ENCODE assay signal across 12 mouse cellular contexts in genomic region chr2:173622173-173622601, GRCm38 (mm10). TPM values are rescaled to one million over a fixed set of nuclear protein-coding genes. Genes with fewer than 3 reads are reported as not detected.
DNase-seq lines count a peak whose midpoint lies in the region; ATAC-seq and TF ChIP-seq lines count a peak whose summit lies in the region.
"Had no signal": no experiment of that assay in that cellular context is flagged by ENCODE, and none has a peak within 500 bp of the region (broad histone marks: within the 10 kb centered on the region; RNA-seq: fewer than 3 reads in every experiment).

No protein-coding gene starts in this region.

- no peak overlapping the region for H3K27ac ChIP-seq in lung, embryonic 16.5 days (ENCODE audit: low read length)
- H3K27ac ChIP-seq in lung, postnatal 0 days (ENCODE audit: low read length), result no peak overlapping the region
- no peak overlapping the region for H3K27ac ChIP-seq in heart, adult 2 months
- no peak overlapping the region for H3K27ac ChIP-seq in forebrain, embryonic 11.5 days (ENCODE audit: low read depth, low read length)

- TF ChIP-seq POLR2A in heart, adult 2 months (IDR thresholded peaks at IDR 0.05; ENCODE audit: insufficient read depth, low read depth, low read length), result no peak

- no peak overlapping the region for H3K4me3 ChIP-seq in lung, embryonic 16.5 days (ENCODE audit: low read length)
- H3K4me3 ChIP-seq in lung, postnatal 0 days (ENCODE audit: low read depth, low read length), result no peak overlapping the region
- no peak overlapping the region for H3K4me3 ChIP-seq in heart, adult 2 months
- no peak overlapping the region for H3K4me3 ChIP-seq in forebrain, embryonic 11.5 days (ENCODE audit: low read depth, low read length)
- H3K4me3 ChIP-seq: erythroblast, embryonic 14.5 days had no signal

- DNase-seq in lung, postnatal 0 days (ENCODE audit: low spot score), result no peak
- DNase-seq in cerebellum, postnatal 10 days, result peak; percentile 78 to 85
- peak; percentile 59 to 62 for DNase-seq in heart, adult 2 months
- DNase-seq in lung, postnatal 14 days, result peak; percentile 6
- DNase-seq in forebrain, embryonic 11.5 days (ENCODE audit: low spot score), result no peak
- no peak for DNase-seq in ovary, adult 18-20 months (ENCODE audit: low spot score)

- TF ChIP-seq CTCF in lung, postnatal 0 days (IDR thresholded peaks at IDR 0.05), result no peak
- no peak for TF ChIP-seq CTCF in heart, adult 2 months (IDR thresholded peaks at IDR 0.05)

- no peaks in the 10 kb centered on the region for H3K27me3 ChIP-seq in lung, embryonic 16.5 days (ENCODE audit: control insufficient read depth, insufficient read depth, low read depth, low read length)
- H3K27me3 ChIP-seq in lung, postnatal 0 days (replicated peaks; ENCODE audit: insufficient read depth, low read length), result no peaks in the 10 kb centered on the region
- H3K27me3 ChIP-seq in heart, adult 2 months (ENCODE audit: control insufficient read depth, insufficient read depth, low read length), result no peaks in the 10 kb centered on the region
- no peaks in the 10 kb centered on the region for H3K27me3 ChIP-seq in forebrain, embryonic 11.5 days (ENCODE audit: control insufficient read depth, insufficient read depth, low read length)

- peaks cover 2% of the 10 kb centered on the region; the same call in 1 of the 2 replicates for H3K4me1 ChIP-seq in lung, embryonic 16.5 days (replicated peaks; ENCODE audit: control insufficient read depth, insufficient read depth, low read length)
- H3K4me1 ChIP-seq in lung, postnatal 0 days (ENCODE audit: insufficient read depth, low read depth, low read length), result peaks cover 3% of the 10 kb centered on the region; the same call in 1 of the 2 replicates
- H3K4me1 ChIP-seq in heart, adult 2 months (ENCODE audit: control insufficient read depth, insufficient read depth, low read length), result peaks cover 5% of the 10 kb centered on the region
- no peaks in the 10 kb centered on the region for H3K4me1 ChIP-seq in forebrain, embryonic 11.5 days (replicated peaks; ENCODE audit: control insufficient read depth, insufficient read depth, low read length)

- H3K4me2 ChIP-seq in lung, embryonic 16.5 days (ENCODE audit: low read depth, low read length), result no peak overlapping the region
- H3K4me2 ChIP-seq in lung, postnatal 0 days (replicated peaks; ENCODE audit: low read depth, low read length), result no peak overlapping the region
- no peak overlapping the region for H3K4me2 ChIP-seq in forebrain, embryonic 11.5 days (ENCODE audit: low read depth, low read length, severe bottlenecking)

- intact Hi-C loops in heart, adult 2 months (cut with DNase I), result no loop called here

- H3K36me3 ChIP-seq in lung, embryonic 16.5 days (ENCODE audit: control insufficient read depth, insufficient read depth, low read length), result no peaks in the 10 kb centered on the region
- H3K36me3 ChIP-seq in lung, postnatal 0 days (ENCODE audit: insufficient read depth, low read length), result no peaks in the 10 kb centered on the region
- no peaks in the 10 kb centered on the region for H3K36me3 ChIP-seq in heart, adult 2 months (ENCODE audit: control insufficient read depth, insufficient read depth, low read length)
- H3K36me3 ChIP-seq in forebrain, embryonic 11.5 days (ENCODE audit: control insufficient read depth, insufficient read depth, low read length), result no peaks in the 10 kb centered on the region

- TF ChIP-seq EP300 in lung, postnatal 0 days (IDR thresholded peaks at IDR 0.05), result no peak
- TF ChIP-seq EP300 in heart, adult 2 months (IDR thresholded peaks at IDR 0.05; ENCODE audit: insufficient read depth, low read depth, low read length), result no peak

- no peaks in the 10 kb centered on the region for H3K9me3 ChIP-seq in lung, embryonic 16.5 days (ENCODE audit: control insufficient read depth, low read length)
- no peaks in the 10 kb centered on the region for H3K9me3 ChIP-seq in lung, postnatal 0 days (ENCODE audit: low read length)
- no peaks in the 10 kb centered on the region for H3K9me3 ChIP-seq in forebrain, embryonic 11.5 days (ENCODE audit: control insufficient read depth, low read length)

- ATAC-seq in lung, embryonic 16.5 days (ENCODE audit: low read depth), result peak; percentile 68
- no peak for ATAC-seq in lung, postnatal 0 days
- no peak for ATAC-seq in forebrain, embryonic 11.5 days (replicated peaks; ENCODE audit: low FRiP score)

- H3K9ac ChIP-seq in lung, embryonic 16.5 days (ENCODE audit: low read length), result no peak overlapping the region
- no peak overlapping the region for H3K9ac ChIP-seq in lung, postnatal 0 days (replicated peaks; ENCODE audit: low read depth)
- H3K9ac ChIP-seq in heart, adult 2 months (ENCODE audit: low read depth, low read length), result no peak overlapping the region
- H3K9ac ChIP-seq in forebrain, embryonic 11.5 days (ENCODE audit: low read length), result no peak overlapping the region

- WGBS in lung, embryonic 16.5 days, result 44% methylated on average over 7 of the region's 7 CpGs
- WGBS in lung, postnatal 0 days, result 59% methylated on average over 7 of the region's 7 CpGs
- 44% methylated on average over 7 of the region's 7 CpGs for WGBS in heart, adult 2 months
- 86% methylated on average over 7 of the region's 7 CpGs for WGBS in forebrain, embryonic 11.5 days

- H3K79me2 ChIP-seq in heart, adult 2 months (replicated peaks; ENCODE audit: control insufficient read depth, insufficient read depth, low read length), result no peaks in the 10 kb centered on the region

RNA-seq across cellular contexts. Expression of gene Rab22a, which starts 37.4 kb away (rescaled TPM):
- polyA plus RNA-seq in lung, embryonic 16.5 days (2015; fragmentation: Nextera tagmentation; extraction: Ambion mirVana), result 29.7 and 34.1 TPM in 2 replicates
- 27.3 and 29.0 TPM in 2 replicates for polyA plus RNA-seq in lung, postnatal 0 days (2015; fragmentation: Nextera tagmentation; extraction: Ambion mirVana)
- total RNA-seq in heart, adult 2 months (2021), result 10 to 100 TPM; 33.4 to 40.9 TPM
- 11.1 and 14.6 TPM in 2 replicates for polyA plus RNA-seq in heart, adult 2 months (2012; rRNA removed)
- polyA plus RNA-seq in forebrain, embryonic 11.5 days (2014; fragmentation: Nextera tagmentation; extraction: Ambion mirVana), result 34.7 and 38.4 TPM in 2 replicates

RNA-seq across cellular contexts. Expression of gene Ankrd60, which starts 44.0 kb away (rescaled TPM):
- polyA plus RNA-seq in lung, embryonic 16.5 days (2015; fragmentation: Nextera tagmentation; extraction: Ambion mirVana), result not detected in 2 replicates
- not detected in 2 replicates for polyA plus RNA-seq in lung, postnatal 0 days (2015; fragmentation: Nextera tagmentation; extraction: Ambion mirVana)
- not detected for total RNA-seq in heart, adult 2 months (2021)
- not detected in 2 replicates for polyA plus RNA-seq in heart, adult 2 months (2012; rRNA removed)
- not detected in 2 replicates for polyA plus RNA-seq in forebrain, embryonic 11.5 days (2014; fragmentation: Nextera tagmentation; extraction: Ambion mirVana)
- total RNA-seq: ES-E14; neutrophil, adult 5-6 weeks had no signal
- polyA plus RNA-seq: erythroblast, embryonic 14.5 days; heart, embryonic 16.5 days; liver, embryonic 16.5 days had no signal

Comparison
In these comparisons a context has a peak if more than half of its experiments do, and no peak if none do; other contexts are left out.
1. DNase-seq: peak in cerebellum, postnatal 10 days (2 of 2), heart, adult 2 months (2 of 2) and lung, postnatal 14 days (single experiment); none in lung, postnatal 0 days (single experiment), forebrain, embryonic 11.5 days (single experiment) and ovary, adult 18-20 months (single experiment).